Mouse (Mus musculus): Measurements from ENCODE around the gene Cldn14. TPM values are rescaled to one million over a fixed set of nuclear protein-coding genes. Genes with fewer than 3 reads are reported as not detected.

The Cldn14 gene
- polyA plus RNA-seq, 1 experiment = not detected

DNA sequence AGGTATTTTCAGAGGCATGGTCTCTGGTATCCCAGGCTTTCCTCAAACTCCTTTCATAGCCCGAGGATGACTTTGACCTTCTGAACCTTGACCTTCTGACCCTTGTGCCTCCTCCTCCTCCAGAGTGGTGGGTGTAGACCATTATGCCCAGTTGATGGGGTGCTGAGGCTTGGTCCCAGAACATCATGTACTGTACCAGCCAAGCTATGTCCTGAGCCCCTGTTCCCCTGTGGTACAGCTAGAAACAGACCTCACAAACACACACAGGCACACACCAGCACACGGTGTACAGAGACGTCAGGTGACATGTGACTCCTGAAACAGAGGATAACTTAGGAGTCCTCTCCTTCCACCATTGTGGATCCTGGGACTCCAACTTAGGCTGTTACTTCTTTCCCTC, 95.8 kb downstream of the Cldn14 start:
- TF ChIP-seq CTCF (IDR thresholded peaks at IDR 0.05; ENCODE audit: control insufficient read depth, insufficient read depth, insufficient read length) = no peak
- Histone ChIP-seq H3K27me3 (ENCODE audit: control insufficient read depth, insufficient read depth, insufficient read length) (no peaks in the 10 kb centered on the region), H3K4me3 (ENCODE audit: insufficient read depth, poor library complexity, severe bottlenecking) (no peak overlapping the region), H3K79me3 (ENCODE audit: low read depth) (no peaks in the 10 kb centered on the region), H3K36me3 (ENCODE audit: control insufficient read depth, insufficient read depth) (no peaks in the 10 kb centered on the region), H3K79me2 (ENCODE audit: control insufficient read depth, insufficient read depth) (no peaks in the 10 kb centered on the region), H3ac (ENCODE audit: control insufficient read depth, insufficient read length, low read depth) (no peak overlapping the region)

DNA sequence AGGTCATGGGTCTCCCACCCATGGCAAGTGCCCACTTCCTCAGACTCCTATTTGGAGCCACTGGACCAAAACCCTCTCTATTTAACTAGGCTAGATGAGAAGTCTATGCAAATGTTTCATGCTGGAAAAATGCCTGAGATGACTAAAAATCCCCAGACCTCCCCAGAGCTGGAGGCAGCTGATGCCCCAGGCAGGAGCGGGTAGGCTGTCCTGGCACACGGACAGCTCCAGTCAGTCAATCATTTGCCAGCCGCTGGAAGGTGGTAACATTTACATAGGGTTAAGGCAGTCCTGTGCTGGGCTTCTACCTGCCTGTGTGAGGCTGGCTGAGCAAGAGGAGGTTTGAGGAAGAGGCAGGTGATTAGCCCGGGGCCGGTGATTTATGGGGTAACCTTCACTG, 96.5 kb downstream of the Cldn14 start:
- Histone ChIP-seq H3ac (ENCODE audit: control insufficient read depth, insufficient read length, low read depth) (no peak overlapping the region), H3K4me3 (ENCODE audit: insufficient read depth, poor library complexity, severe bottlenecking) (no peak overlapping the region), H3K79me3 (ENCODE audit: low read depth) (no peaks in the 10 kb centered on the region), H3K79me2 (ENCODE audit: control insufficient read depth, insufficient read depth) (no peaks in the 10 kb centered on the region), H3K27me3 (ENCODE audit: control insufficient read depth, insufficient read depth, insufficient read length) (no peaks in the 10 kb centered on the region), H3K36me3 (ENCODE audit: control insufficient read depth, insufficient read depth) (no peaks in the 10 kb centered on the region)
- TF ChIP-seq MYOG (IDR thresholded peaks at IDR 0.05; ENCODE audit: control insufficient read depth, extremely low read depth, insufficient read length) (no peak), CTCF (IDR thresholded peaks at IDR 0.05; ENCODE audit: control insufficient read depth, insufficient read depth, insufficient read length) (no peak), FOSL1 (IDR thresholded peaks at IDR 0.05; ENCODE audit: insufficient read depth, low read length, poor library complexity, severe bottlenecking) (no peak), USF1 (IDR thresholded peaks at IDR 0.05; ENCODE audit: low read depth) (no peak), MYOD1 (IDR thresholded peaks at IDR 0.05; ENCODE audit: control insufficient read depth, insufficient read length, low read depth) (no peak), MAX (IDR thresholded peaks at IDR 0.05) (no peak), CEBPB (IDR thresholded peaks at IDR 0.05; ENCODE audit: low read depth) (no peak)

DNA sequence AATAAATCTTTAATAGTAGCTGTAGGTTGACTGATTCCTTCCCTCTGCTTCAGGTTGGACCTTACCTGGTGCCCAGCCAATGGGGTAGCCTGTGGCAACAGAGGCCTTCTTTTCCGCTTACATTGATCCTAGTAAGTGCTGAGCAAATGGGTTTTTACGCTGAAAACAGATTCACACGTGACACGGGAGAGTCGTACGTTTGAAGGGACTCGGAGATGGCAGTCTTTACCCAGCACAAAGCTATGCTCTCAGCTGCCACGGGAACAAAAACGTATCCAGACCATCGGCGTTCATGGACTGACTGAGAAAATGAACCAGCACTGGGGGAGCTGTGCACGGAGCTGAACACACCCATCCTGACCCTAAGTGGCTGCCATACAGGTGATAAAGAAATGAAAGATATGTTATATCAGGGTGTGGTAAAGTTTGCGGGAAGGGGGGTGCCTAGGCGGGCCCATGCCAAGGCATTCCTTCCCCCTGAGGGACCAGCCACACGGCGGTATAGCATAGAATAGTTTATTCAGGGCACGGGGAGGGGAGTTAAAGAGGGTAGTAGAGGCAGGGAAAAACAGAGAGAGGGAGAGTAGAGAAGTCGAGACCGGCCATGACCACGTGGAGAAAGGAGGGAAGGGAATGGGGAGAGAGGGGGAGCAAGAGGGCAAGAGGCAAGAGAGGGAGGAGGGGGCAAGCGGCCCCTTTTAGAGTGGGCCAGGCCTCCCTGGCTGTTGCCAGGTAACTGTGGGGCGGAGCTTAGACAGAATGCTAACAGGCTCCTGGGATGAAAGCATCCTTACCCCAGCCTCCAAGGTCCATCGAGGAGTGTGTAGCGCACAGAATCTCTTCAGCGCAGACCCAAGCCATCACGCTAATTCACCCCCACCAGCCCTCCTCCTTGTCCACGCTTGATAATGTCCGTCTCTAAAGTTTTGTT, 97.6 kb downstream of the Cldn14 start:
- H3K4me3 ChIP-seq (ENCODE audit: insufficient read depth, poor library complexity, severe bottlenecking) = no peak overlapping the region
- no peaks in the 10 kb centered on the region for H3K27me3 ChIP-seq (ENCODE audit: control insufficient read depth, insufficient read depth, insufficient read length)
- H3ac ChIP-seq (ENCODE audit: control insufficient read depth, insufficient read length, low read depth) = no peak overlapping the region
- no peaks in the 10 kb centered on the region for H3K79me3 ChIP-seq (ENCODE audit: low read depth)
- TF ChIP-seq FOSL1 (IDR thresholded peaks at IDR 0.05; ENCODE audit: insufficient read depth, low read length, poor library complexity, severe bottlenecking) (no peak), MAX (IDR thresholded peaks at IDR 0.05) (no peak), USF1 (IDR thresholded peaks at IDR 0.05; ENCODE audit: low read depth) (no peak), CEBPB (IDR thresholded peaks at IDR 0.05; ENCODE audit: low read depth) (no peak), MYOD1 (IDR thresholded peaks at IDR 0.05; ENCODE audit: control insufficient read depth, insufficient read length, low read depth) (no peak), CTCF (IDR thresholded peaks at IDR 0.05; ENCODE audit: control insufficient read depth, insufficient read depth, insufficient read length) (no peak), MYOG (IDR thresholded peaks at IDR 0.05; ENCODE audit: control insufficient read depth, extremely low read depth, insufficient read length) (no peak)
- H3K36me3 ChIP-seq (ENCODE audit: control insufficient read depth, insufficient read depth) = peaks cover 8% of the 10 kb centered on the region
- H3K79me2 ChIP-seq (ENCODE audit: control insufficient read depth, insufficient read depth) = no peaks in the 10 kb centered on the region

DNA sequence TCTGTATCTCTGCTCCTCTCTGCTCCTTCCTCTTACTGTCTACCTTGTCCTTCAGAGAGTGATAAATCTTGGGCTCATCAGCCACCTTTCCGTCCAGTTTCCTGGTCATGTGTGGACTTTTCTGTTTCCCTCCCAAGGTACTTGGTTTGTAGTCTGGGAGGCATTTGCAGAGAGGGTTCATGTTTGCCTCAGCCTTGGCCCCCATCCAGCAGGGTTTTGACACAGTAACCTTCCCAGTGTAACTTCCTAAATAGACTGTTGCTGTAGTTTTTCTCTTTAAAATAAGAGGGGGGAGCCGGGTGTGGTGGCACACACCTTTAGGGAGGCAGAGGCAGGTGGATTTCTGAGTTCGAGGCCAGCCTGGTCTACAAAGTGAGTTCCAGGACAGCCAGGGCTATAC, 98.7 kb downstream of the Cldn14 start:
- Histone ChIP-seq H3ac (ENCODE audit: control insufficient read depth, insufficient read length, low read depth) (no peak overlapping the region), H3K79me2 (ENCODE audit: control insufficient read depth, insufficient read depth) (no peaks in the 10 kb centered on the region), H3K4me3 (ENCODE audit: insufficient read depth, poor library complexity, severe bottlenecking) (no peak overlapping the region), H3K36me3 (ENCODE audit: control insufficient read depth, insufficient read depth) (peaks cover 16% of the 10 kb centered on the region), H3K79me3 (ENCODE audit: low read depth) (no peaks in the 10 kb centered on the region), H3K27me3 (ENCODE audit: control insufficient read depth, insufficient read depth, insufficient read length) (no peaks in the 10 kb centered on the region)
- TF ChIP-seq MAX (IDR thresholded peaks at IDR 0.05) (no peak), CEBPB (IDR thresholded peaks at IDR 0.05; ENCODE audit: low read depth) (no peak), MYOG (IDR thresholded peaks at IDR 0.05; ENCODE audit: control insufficient read depth, extremely low read depth, insufficient read length) (no peak), CTCF (IDR thresholded peaks at IDR 0.05; ENCODE audit: control insufficient read depth, insufficient read depth, insufficient read length) (no peak), MYOD1 (IDR thresholded peaks at IDR 0.05; ENCODE audit: control insufficient read depth, insufficient read length, low read depth) (no peak), FOSL1 (IDR thresholded peaks at IDR 0.05; ENCODE audit: insufficient read depth, low read length, poor library complexity, severe bottlenecking) (no peak), USF1 (IDR thresholded peaks at IDR 0.05; ENCODE audit: low read depth) (no peak)

DNA sequence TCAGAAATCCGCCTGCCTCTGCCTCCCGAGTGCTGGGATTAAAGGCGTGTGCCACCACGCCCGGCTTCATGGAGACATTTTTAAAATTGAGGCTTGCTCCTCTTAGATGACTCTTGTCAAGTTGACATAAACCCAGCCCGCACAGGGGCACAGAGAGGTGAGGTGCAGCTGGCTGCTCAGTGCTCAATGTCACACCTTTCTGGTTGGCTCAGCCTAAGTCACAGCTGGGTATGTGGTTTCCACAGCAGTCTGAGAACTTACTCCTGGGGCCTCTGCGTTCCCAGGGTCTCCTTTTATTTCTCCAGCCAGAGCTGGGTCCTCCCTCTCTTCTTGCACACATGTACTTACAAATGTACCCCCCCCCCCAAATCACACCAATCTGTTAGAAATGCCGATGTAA, 100.4 kb downstream of the Cldn14 start:
- H3K27me3 ChIP-seq (ENCODE audit: control insufficient read depth, insufficient read depth, insufficient read length) = no peaks in the 10 kb centered on the region
- TF ChIP-seq CTCF (IDR thresholded peaks at IDR 0.05; ENCODE audit: control insufficient read depth, insufficient read depth, insufficient read length) (no peak), FOSL1 (IDR thresholded peaks at IDR 0.05; ENCODE audit: insufficient read depth, low read length, poor library complexity, severe bottlenecking) (no peak), MYOD1 (IDR thresholded peaks at IDR 0.05; ENCODE audit: control insufficient read depth, insufficient read length, low read depth) (no peak), USF1 (IDR thresholded peaks at IDR 0.05; ENCODE audit: low read depth) (no peak)
- H3K79me3 ChIP-seq (ENCODE audit: low read depth) = no peaks in the 10 kb centered on the region
- H3K36me3 ChIP-seq (ENCODE audit: control insufficient read depth, insufficient read depth) = peaks cover 26% of the 10 kb centered on the region
- H3K79me2 ChIP-seq (ENCODE audit: control insufficient read depth, insufficient read depth) = no peaks in the 10 kb centered on the region
- no peak overlapping the region for H3K4me3 ChIP-seq (ENCODE audit: insufficient read depth, poor library complexity, severe bottlenecking)
- H3ac ChIP-seq (ENCODE audit: control insufficient read depth, insufficient read length, low read depth) = no peak overlapping the region

DNA sequence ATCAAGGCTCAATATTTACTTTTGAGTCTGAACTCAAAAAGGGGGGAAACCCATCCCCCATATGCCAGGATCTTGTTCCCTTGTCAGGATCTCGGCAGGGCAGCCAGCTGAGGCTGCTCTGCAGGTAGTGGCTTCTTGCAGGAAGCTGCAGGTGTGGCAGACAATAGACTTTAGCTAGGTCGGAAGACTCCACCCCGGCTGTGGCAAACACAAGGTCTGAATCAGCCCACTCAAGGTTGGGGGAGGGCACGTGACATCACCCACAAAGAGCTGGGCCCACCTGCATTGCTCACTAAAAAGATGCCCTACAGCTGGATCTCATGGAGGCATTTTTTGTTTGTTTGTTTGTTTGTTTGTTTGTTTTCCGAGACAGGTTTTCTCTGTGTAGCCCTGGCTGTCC, 100.9 kb downstream of the Cldn14 start:
- Histone ChIP-seq H3ac (ENCODE audit: control insufficient read depth, insufficient read length, low read depth) (no peak overlapping the region), H3K36me3 (ENCODE audit: control insufficient read depth, insufficient read depth) (peaks cover 28% of the 10 kb centered on the region), H3K79me3 (ENCODE audit: low read depth) (no peaks in the 10 kb centered on the region), H3K79me2 (ENCODE audit: control insufficient read depth, insufficient read depth) (no peaks in the 10 kb centered on the region), H3K27me3 (ENCODE audit: control insufficient read depth, insufficient read depth, insufficient read length) (no peaks in the 10 kb centered on the region), H3K4me3 (ENCODE audit: insufficient read depth, poor library complexity, severe bottlenecking) (no peak overlapping the region)
- TF ChIP-seq MAX (IDR thresholded peaks at IDR 0.05) (no peak), USF1 (IDR thresholded peaks at IDR 0.05; ENCODE audit: low read depth) (no peak), FOSL1 (IDR thresholded peaks at IDR 0.05; ENCODE audit: insufficient read depth, low read length, poor library complexity, severe bottlenecking) (no peak), MYOD1 (IDR thresholded peaks at IDR 0.05; ENCODE audit: control insufficient read depth, insufficient read length, low read depth) (no peak), CTCF (IDR thresholded peaks at IDR 0.05; ENCODE audit: control insufficient read depth, insufficient read depth, insufficient read length) (no peak), CEBPB (IDR thresholded peaks at IDR 0.05; ENCODE audit: low read depth) (no peak), MYOG (IDR thresholded peaks at IDR 0.05; ENCODE audit: control insufficient read depth, extremely low read depth, insufficient read length) (no peak)

Data from C2C12 (cell line).